Mouse (Mus musculus) lung, postnatal 0 days (tissue): ENCODE data around the gene Htr5a.

ENCODE experiments used
- CTCF ChIP-seq: IDR thresholded peaks from 2 replicates; pipeline ENCODE4 v1.5.1; 2016; ENCODE audit warnings: antibody characterized with exemption, mild to moderate bottlenecking
- EP300 ChIP-seq: IDR thresholded peaks from 2 replicates; pipeline ENCODE4 v1.6.1; 2016; ENCODE audit warnings: antibody characterized with exemption, mild to moderate bottlenecking, control low read depth

DNA sequence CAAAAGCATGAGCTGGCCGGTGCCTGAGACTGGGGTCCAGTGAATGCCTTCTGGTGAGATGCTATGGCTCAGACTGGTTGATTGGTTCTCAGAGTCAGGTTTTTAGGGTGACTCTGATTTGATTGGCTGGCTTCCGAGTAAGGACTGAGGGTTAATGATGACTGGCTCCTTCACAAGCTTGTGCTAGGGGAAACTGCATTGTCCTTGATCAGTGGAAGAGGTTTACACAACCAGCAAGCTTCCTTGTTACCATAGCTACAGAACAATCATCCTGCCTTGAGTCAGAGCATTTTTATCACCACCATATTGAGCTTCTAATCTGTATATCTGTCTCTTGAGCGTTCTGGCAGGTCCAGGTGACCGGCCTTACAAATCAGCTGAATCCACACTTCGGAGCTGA is 5.0 kb downstream of the Htr5a start:
- no peak for TF ChIP-seq CTCF
- TF ChIP-seq EP300 = no peak
